Mouse (Mus musculus): ENCODE data around the gene Ube2e2.

- TF ChIP-seq POLR2A (IDR thresholded peaks at IDR 0.05; ENCODE audit: insufficient read depth, low read depth, low read length) (no peak), CTCF (IDR thresholded peaks at IDR 0.05; ENCODE audit: insufficient read depth, low read depth, low read length) (no peak)
Observed at GRCm38 (mm10) chr14:18796857-18797256, 97.2 kb downstream of the Ube2e2 start.

Measured in olfactory bulb, adult 2 months (tissue).